Mouse (Mus musculus) midbrain, embryonic 14.5 days (tissue): ENCODE measurements around the gene Sumo3. TPM values are rescaled to one million over a fixed set of nuclear protein-coding genes. Genes with fewer than 3 reads are reported as not detected.

Source experiments
- ATAC-seq: fragments of 200-750 bp; cut with Nextera tagmentation; 2 replicates; pipeline ENCODE4 v1.8.0; 2017; ENCODE audit warnings: moderate number of reproducible peaks, moderate library complexity; ENCODE audit not compliant: low FRiP score, low TSS enrichment
- DNase-seq: peaks from one replicate; pipeline ENCODE4 v3.0.0-alpha.2; 2015
- H3K27ac ChIP-seq: fragments of 300-500 bp; sonication (generic); replicated peaks from 2 replicates; pipeline ENCODE4 v1.5.1; 2014; ENCODE audit warnings: mild to moderate bottlenecking, low read depth, low read length, moderate library complexity
- H3K27me3 ChIP-seq: fragments of 300-500 bp; sonication (generic); 2 replicates; pipeline ENCODE4 v1.6.1; 2014; ENCODE audit warnings: low read length, control low read depth, mixed read lengths; ENCODE audit not compliant: control insufficient read depth, insufficient read depth
- H3K36me3 ChIP-seq: fragments of 300-500 bp; sonication (generic); 2 replicates; pipeline ENCODE4 v1.6.1; 2014; ENCODE audit warnings: low read length, control low read depth; ENCODE audit not compliant: control insufficient read depth, insufficient read depth
- H3K4me1 ChIP-seq: fragments of 300-500 bp; sonication (generic); 2 replicates; pipeline ENCODE4 v1.6.1; 2014; ENCODE audit warnings: mild to moderate bottlenecking, antibody characterized with exemption, low read length, control low read depth; ENCODE audit not compliant: control insufficient read depth, insufficient read depth
- H3K4me2 ChIP-seq: fragments of 300-500 bp; sonication (generic); 2 replicates; pipeline ENCODE4 v1.6.1; 2014; ENCODE audit warnings: mild to moderate bottlenecking, low read length, moderate library complexity
- H3K4me3 ChIP-seq: fragments of 300-500 bp; sonication (generic); replicated peaks from 2 replicates; pipeline ENCODE4 v1.5.1; 2014; ENCODE audit warnings: low read depth, low read length
- H3K9ac ChIP-seq: fragments of 300-500 bp; sonication (generic); replicated peaks from 2 replicates; pipeline ENCODE4 v1.6.1; 2014; ENCODE audit warnings: mild to moderate bottlenecking, low read length, moderate library complexity
- H3K9me3 ChIP-seq: fragments of 300-500 bp; sonication (generic); 2 replicates; pipeline ENCODE4 v1.6.1; 2016; ENCODE audit warnings: low read length, control low read depth, mixed read lengths; ENCODE audit not compliant: control insufficient read depth
- WGBS: fragments of 180-500 bp; shearing (Covaris S2); extraction: QIAGEN DNeasy Blood & Tissue Kit; methylation state at CpG from one replicate; pipeline ENCODE4 v1.1.7; 2014; 5-methylcytosine and 5-hydroxymethylcytosine counted together
- polyA plus RNA-seq: library from polyadenylated mRNA; unstranded; fragments of >200 nt; fragmentation: Nextera tagmentation; extraction: Ambion mirVana; gene quantifications from 2 replicates; pipeline ENCODE4 v1.2.1, GENCODE M21; 2014

Sumo3 gene
- polyA plus RNA-seq, 1 experiment from 2014 or later = 253 TPM

DNA sequence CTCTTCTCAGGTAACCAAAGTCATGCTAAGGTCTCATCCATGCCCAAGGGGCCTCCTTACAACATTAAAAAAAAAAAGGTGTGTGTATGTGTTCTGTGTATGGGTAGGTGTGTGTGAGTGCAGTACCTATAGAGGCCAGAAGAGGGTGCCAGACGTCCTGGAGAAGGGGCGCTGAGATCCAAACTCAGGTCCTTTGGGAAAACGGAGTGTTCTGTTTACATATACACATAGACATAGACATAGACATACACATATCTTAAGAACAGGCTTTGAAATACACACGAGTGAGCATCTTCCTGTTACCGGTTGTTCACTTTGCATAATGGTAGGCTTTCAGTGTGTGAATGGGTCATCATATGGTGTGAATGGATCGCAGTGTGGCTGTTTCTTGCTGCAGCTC is 1.8 kb upstream of the Sumo3 start:
- no peak overlapping the region for H3K4me2 ChIP-seq
- WGBS = 92% methylated on average over 6 of the region's 6 CpGs
- H3K9ac ChIP-seq = no peak overlapping the region

DNA sequence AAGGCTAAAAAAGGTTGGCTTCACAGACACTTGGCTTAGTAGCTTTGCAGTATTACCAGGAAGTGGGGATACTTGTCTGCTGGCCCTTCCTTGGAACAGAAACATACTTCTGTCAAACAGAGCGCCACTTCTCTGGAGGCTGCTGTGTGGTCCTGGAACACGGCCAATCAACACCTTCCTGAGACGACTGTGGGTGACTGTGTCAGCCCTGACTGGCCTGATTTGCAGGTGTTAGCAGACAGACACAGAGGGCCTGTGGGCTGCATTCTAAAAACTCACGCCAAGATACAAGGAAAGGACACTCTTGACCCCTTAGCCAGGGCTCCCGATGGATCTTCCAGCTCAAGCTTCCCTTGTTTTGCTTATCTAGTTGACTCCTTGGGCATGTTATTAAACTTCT is 939 bp upstream of the Sumo3 start:
- Histone ChIP-seq H3K4me2 (no peak overlapping the region), H3K4me3 (no peak overlapping the region), H3K4me1 (peaks cover 12% of the 10 kb centered on the region), H3K27me3 (no peaks in the 10 kb centered on the region), H3K27ac (no peak overlapping the region), H3K36me3 (peaks cover 6% of the 10 kb centered on the region; the same call in 1 of the 2 replicates), H3K9me3 (no peaks in the 10 kb centered on the region), H3K9ac (no peak overlapping the region)
- ATAC-seq (no peak), DNase-seq (no peak)
- 91% methylated on average over 5 of the region's 5 CpGs for WGBS

More for the DNA sequence above, 1.8 kb upstream of the Sumo3 start:
- Histone ChIP-seq H3K36me3 (peaks cover 5% of the 10 kb centered on the region; the same call in 1 of the 2 replicates), H3K27ac (no peak overlapping the region), H3K27me3 (no peaks in the 10 kb centered on the region), H3K9me3 (no peaks in the 10 kb centered on the region), H3K4me1 (peaks cover 12% of the 10 kb centered on the region), H3K4me3 (no peak overlapping the region)
- ATAC-seq (no peak), DNase-seq (no peak)

DNA sequence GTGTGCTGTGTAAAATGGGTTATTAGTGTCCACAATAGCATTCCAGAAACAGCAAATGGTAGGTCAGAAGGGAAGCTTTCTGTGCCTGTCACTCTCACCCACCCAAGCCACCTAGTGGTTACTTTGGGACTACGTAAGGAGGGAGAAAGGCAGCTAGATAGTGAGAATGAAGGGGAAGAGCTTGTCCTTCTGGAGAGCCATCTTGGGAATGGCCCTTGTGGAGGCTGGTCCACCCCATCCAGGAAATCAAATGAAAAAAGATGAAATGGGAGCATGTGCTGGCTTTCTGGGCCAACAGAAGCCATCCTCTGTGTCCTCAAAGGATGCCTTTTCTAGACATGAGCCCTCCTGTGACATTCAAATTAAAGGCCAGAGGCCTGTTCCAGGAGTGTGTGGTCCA is 529 bp upstream of the Sumo3 start:
- H3K4me2 ChIP-seq = peak overlapping the region; percentile 86
- no peaks in the 10 kb centered on the region for H3K27me3 ChIP-seq
- peaks cover 12% of the 10 kb centered on the region for H3K4me1 ChIP-seq
- DNase-seq = peak; percentile 67
- no peak overlapping the region; the same call in 1 of the 2 replicates for H3K9ac ChIP-seq
- H3K36me3 ChIP-seq = peaks cover 10% of the 10 kb centered on the region
- no peaks in the 10 kb centered on the region for H3K9me3 ChIP-seq
- no peak for ATAC-seq
- peak overlapping the region; percentile 95 for H3K27ac ChIP-seq
- WGBS = 17% methylated on average over 1 of the region's 1 CpGs
- peak overlapping the region; percentile 71 for H3K4me3 ChIP-seq

DNA sequence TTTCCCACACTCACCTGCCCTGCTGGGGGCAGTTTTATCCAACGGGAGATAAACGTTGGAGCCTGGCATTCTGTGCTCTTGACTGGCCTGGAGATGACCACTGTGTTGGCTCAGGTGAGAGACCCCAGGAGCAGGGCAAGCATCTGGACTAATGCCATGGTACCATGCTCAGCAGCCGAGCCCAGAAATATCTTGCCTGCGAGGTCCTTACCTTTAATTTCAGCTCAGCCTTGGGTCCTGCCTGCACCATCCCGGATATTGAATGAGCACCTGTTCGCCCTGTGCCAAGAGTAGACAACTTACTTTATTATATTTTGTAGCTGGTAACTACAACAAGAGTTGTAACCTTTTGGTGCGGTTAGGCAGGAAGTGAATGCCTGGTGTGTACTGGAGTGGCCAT is 958 bp downstream of the Sumo3 start:
- peak overlapping the region; percentile 95 for H3K27ac ChIP-seq
- peaks cover 25% of the 10 kb centered on the region for H3K36me3 ChIP-seq
- DNase-seq (no peak), ATAC-seq (no peak; the same call in none of the 2 replicates)
- H3K4me2 ChIP-seq = peak overlapping the region; percentile 86
- no peaks in the 10 kb centered on the region for H3K9me3 ChIP-seq
- H3K4me1 ChIP-seq = peaks cover 12% of the 10 kb centered on the region
- H3K9ac ChIP-seq = peak overlapping the region; percentile 75
- peak overlapping the region; percentile 71 for H3K4me3 ChIP-seq
- no peaks in the 10 kb centered on the region for H3K27me3 ChIP-seq
- 47% methylated on average over 7 of the region's 7 CpGs for WGBS

DNA sequence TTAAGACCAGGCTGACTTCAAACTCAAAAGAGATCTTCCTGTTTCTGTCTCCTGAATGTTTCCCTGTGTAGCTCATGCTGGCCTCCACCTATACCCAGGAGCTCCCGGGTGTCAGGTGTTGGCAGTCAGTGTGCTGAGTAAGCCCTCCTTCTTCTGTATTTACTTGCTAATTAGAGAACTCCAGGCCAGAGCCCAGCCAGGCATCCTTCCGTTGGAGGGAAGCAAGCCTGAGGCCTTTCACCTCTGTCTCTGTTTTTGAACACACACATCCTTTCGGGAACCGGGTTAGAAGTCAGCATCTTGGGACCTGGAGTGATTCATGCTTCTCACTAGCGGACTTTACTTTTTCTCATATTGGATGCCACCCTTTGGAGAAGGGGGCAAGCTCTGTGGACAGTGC is 1.5 kb downstream of the Sumo3 start:
- ATAC-seq = no peak
- peak overlapping the region; percentile 86 for H3K4me2 ChIP-seq
- WGBS = 72% methylated on average over 5 of the region's 5 CpGs
- H3K4me1 ChIP-seq = peaks cover 12% of the 10 kb centered on the region
- peaks cover 28% of the 10 kb centered on the region for H3K36me3 ChIP-seq
- no peaks in the 10 kb centered on the region for H3K27me3 ChIP-seq
- no peak overlapping the region for H3K27ac ChIP-seq
- no peak overlapping the region; the same call in 1 of the 2 replicates for H3K9ac ChIP-seq
- no peak for DNase-seq
- H3K9me3 ChIP-seq = no peaks in the 10 kb centered on the region
- peak overlapping the region; percentile 71; the same call in 1 of the 2 replicates for H3K4me3 ChIP-seq

DNA sequence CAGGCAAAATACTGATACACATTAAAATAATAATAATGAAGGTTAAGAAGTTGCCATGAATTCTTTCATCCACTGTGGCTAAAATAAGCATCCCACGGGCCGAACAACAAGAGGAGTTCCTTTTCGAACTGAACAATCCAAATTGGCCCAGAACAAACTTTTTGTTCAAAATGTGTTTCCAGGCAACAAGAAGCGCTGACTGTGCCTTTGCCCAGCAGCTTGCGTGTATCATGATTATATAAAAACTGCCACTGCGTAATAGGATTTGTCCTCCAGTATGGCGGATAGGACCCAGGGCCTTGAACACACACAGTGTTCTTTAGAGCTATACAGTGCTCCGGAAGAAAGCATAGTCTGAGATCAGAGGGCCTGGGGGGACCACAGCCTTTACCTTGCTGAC is 2.7 kb downstream of the Sumo3 start:
- H3K9me3 ChIP-seq = no peaks in the 10 kb centered on the region
- no peak overlapping the region for H3K4me2 ChIP-seq
- no peaks in the 10 kb centered on the region for H3K27me3 ChIP-seq
- WGBS = 67% methylated on average over 8 of the region's 8 CpGs
- ATAC-seq (no peak), DNase-seq (no peak)
- H3K27ac ChIP-seq = no peak overlapping the region
- peaks cover 12% of the 10 kb centered on the region for H3K4me1 ChIP-seq
- H3K9ac ChIP-seq = no peak overlapping the region
- H3K4me3 ChIP-seq = no peak overlapping the region
- H3K36me3 ChIP-seq = peaks cover 35% of the 10 kb centered on the region

DNA sequence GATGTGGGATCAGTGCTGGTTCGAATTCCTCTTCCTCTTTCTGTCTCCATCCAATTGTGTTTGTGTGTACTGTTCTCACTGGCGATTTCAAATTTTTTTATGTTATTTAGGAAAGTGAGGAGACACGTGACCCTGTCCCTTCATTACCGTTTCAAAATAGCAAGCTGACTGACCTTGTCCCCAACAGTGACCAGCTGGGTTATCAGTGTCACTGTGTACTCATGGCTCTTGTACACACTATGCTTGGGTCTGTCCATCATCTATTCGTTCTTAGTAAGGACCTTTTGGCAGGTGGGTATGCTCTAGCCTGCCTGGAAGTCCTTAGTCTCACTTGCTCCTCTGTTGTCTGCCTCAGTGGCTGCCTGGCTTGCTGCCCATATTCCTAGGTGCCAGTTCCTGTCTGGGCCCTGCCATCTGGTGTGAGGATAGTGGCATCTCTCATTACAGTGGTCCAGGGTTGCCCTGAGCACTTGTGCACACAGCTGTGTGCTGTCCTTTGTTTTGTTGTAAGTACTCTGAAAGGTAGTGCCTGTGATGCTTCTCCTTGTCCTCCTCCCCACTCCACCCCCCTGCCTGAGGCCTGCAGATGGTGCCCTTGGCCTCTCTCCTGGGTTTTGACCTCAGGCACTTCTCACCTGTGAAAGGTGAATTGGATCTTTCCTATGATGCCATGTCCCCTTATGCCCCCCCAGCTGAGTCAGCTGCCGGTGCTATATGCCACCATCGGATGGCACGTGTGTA is 4.5 kb downstream of the Sumo3 start:
- DNase-seq = no peak
- Histone ChIP-seq H3K4me3 (no peak overlapping the region), H3K9ac (no peak overlapping the region), H3K4me1 (peaks cover 12% of the 10 kb centered on the region), H3K27me3 (no peaks in the 10 kb centered on the region), H3K4me2 (no peak overlapping the region), H3K27ac (no peak overlapping the region), H3K9me3 (no peaks in the 10 kb centered on the region), H3K36me3 (peaks cover 53% of the 10 kb centered on the region)
- 91% methylated on average over 8 of the region's 8 CpGs for WGBS
- ATAC-seq = no peak

DNA sequence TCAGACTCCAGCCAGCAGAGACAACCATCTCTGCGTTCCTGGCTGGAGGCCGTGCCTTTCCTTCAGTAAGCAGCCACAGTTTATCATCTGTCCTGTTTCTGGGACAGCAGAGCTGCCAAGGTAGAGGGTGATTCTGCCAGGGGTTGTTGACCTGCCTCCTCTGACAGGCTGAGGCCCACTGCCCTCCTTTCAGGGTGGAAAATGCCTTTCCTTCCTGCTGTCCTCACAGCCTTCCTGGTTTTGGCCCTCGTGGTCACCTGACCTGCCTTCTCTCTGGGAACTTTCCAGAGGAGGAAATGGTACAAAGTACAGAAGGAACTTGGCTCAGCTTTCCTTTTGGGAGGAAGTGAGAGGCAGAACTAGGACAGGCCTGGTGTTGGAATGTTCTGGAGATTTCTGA is 7.5 kb downstream of the Sumo3 start:
- no peak for DNase-seq
- H3K9me3 ChIP-seq = no peaks in the 10 kb centered on the region
- H3K36me3 ChIP-seq = peaks cover 82% of the 10 kb centered on the region
- H3K4me2 ChIP-seq = no peak overlapping the region
- no peak overlapping the region for H3K9ac ChIP-seq
- no peaks in the 10 kb centered on the region for H3K27me3 ChIP-seq
- no peak overlapping the region for H3K27ac ChIP-seq
- H3K4me3 ChIP-seq = no peak overlapping the region
- H3K4me1 ChIP-seq = no peaks in the 10 kb centered on the region
- 92% methylated on average over 3 of the region's 3 CpGs for WGBS
- ATAC-seq = no peak

DNA sequence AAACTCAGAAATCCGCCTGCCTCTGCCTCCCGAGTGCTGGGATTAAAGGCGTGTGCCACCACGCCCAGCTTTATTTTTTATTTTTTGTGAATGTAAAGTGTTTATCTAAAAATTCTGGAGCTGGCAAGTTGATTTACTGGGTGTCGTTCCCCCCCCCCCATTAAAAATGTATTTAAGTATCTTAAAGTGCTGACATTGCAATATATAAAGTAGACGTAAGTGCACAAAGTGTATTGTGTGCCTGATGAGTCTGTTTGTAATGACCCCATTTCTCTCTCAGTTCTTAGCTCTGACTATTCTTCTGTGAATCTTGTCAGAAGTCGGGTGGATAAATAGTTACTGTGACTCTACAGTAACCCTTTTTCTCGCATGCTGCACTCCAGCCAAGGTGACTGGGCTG is 9.8 kb downstream of the Sumo3 start:
- no peak overlapping the region for H3K4me3 ChIP-seq
- no peak overlapping the region for H3K4me2 ChIP-seq
- no peaks in the 10 kb centered on the region for H3K9me3 ChIP-seq
- H3K36me3 ChIP-seq = peaks cover 69% of the 10 kb centered on the region
- no peaks in the 10 kb centered on the region for H3K4me1 ChIP-seq
- H3K9ac ChIP-seq = no peak overlapping the region
- ATAC-seq (no peak), DNase-seq (no peak)
- no peaks in the 10 kb centered on the region for H3K27me3 ChIP-seq
- no peak overlapping the region for H3K27ac ChIP-seq
- 93% methylated on average over 8 of the region's 8 CpGs for WGBS
